Mouse (Mus musculus): ENCODE results near the gene Kif2c. TPM values are rescaled to one million over a fixed set of nuclear protein-coding genes. Genes with fewer than 3 reads are reported as not detected.

Gene Kif2c
- total RNA-seq, 2 experiments from 2014 or later = not detected

DNA sequence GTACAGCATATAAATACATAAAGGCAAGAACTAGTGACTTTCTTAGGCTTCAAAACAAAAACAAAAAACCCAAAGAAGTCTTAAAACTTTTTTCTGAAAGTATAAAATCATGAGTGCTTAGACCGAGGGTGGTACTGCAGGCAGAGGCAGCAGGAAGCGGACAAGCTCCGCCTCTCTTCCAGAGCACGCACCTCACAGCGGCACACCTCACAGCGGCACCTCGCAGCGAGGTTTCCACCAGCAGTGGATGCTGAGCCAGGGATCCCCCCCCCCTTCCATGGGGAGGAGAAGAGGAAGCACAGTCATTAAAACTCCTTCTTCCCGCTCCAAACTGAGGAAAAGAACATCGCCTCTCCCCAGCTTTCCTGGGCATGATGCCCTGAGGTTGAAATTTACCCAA lies 22.8 kb downstream of the Kif2c start:
- no peak for TF ChIP-seq CTCF (IDR thresholded peaks at IDR 0.05)
- no peak overlapping the region for H3K27ac ChIP-seq
- H3K4me3 ChIP-seq = no peak overlapping the region
- intact Hi-C loops (cut with DNase I) = no loop called here
- DNase-seq = no peak

DNA sequence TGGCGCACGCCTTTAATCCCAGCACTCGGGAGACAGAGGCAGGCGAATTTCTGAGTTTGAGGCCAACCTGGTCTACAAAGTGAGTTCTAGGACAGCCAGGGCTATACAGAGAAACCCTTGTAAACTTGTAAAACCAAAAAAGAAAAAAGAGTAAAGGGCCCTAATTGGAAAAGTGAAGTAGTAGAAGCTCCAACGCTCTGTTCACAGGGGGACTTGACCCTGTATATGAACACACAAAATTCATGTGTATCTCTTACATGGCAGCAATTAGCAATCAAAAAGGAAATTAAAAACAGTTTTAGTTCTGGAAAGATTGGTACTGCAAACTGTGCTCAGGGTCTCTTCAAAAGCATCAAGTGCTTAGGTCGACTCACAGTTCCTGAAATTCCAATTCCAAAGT lies 26.1 kb downstream of the Kif2c start:
- no peak for TF ChIP-seq CTCF (IDR thresholded peaks at IDR 0.05)
- H3K4me3 ChIP-seq = peak overlapping the region; percentile 99
- DNase-seq = no peak
- intact Hi-C loops (cut with DNase I) = no loop called here
- H3K27ac ChIP-seq = peak overlapping the region; percentile 96

GRCm38 (mm10) chr4:117155792-117156355 lies 26.6 kb downstream of the Kif2c start, which contains the start of gene Rps8:
Gene Rps8 (minus strand): TSS chr4:117156243.
- peak within 1 kb of the TSS; percentile 99 for H3K4me3 ChIP-seq
- DNase-seq = peak; percentile 92
- peak within 1 kb of the TSS; percentile 96 for H3K27ac ChIP-seq
- no peak for TF ChIP-seq CTCF (IDR thresholded peaks at IDR 0.05)
- intact Hi-C loops (cut with DNase I) = no loop called here

DNA sequence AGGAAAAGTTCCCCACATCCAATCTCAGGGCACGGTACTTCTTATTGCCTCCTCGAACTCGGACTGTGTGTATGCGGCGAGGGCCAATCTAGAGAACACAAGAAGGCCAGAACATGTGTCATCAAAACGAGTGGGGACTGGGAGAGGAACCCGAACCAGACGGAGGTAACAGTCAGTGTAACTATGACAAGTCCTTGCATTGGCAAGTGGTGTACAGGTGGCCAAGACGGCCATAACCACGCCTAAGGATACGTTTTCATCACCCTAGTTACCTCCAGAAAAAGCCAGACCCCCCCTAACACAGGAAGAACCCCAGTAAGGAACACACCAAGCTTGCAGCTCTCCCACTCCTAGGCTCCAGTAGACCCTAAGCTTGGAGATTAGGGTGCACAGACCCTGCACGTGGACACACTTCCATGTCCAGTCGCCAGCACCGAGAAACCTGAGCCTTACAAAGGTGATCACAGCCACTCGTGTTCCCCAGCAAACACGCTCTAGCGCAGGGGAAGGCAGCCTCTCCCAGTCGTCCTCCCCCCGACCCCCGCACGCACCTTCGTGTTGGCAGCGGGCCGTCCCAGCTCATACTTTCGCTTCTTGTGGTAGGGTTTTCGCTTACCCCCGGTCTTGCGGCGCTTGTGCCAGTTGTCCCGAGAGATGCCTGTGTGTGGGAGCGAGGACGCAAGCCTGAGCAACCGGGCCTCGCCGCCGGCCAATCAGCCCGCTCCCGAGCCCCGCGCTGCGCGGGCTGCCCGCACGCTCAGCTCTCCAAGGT lies 27.2 kb downstream of the Kif2c start:
- H3K27ac ChIP-seq = peak overlapping the region; percentile 96
- peak overlapping the region; percentile 99 for H3K4me3 ChIP-seq
- peak; percentile 61 for DNase-seq
- intact Hi-C loops (cut with DNase I) = no loop called here
- TF ChIP-seq CTCF (IDR thresholded peaks at IDR 0.05) = no peak

- H3K27ac ChIP-seq = no peak overlapping the region
- DNase-seq = no peak
- no peak overlapping the region for H3K4me3 ChIP-seq
- intact Hi-C loops (cut with DNase I) = no loop called here
- TF ChIP-seq CTCF (IDR thresholded peaks at IDR 0.05) = no peak
Observed at GRCm38 (mm10) chr4:117152714-117153113, 29.7 kb downstream of the Kif2c start.

DNA sequence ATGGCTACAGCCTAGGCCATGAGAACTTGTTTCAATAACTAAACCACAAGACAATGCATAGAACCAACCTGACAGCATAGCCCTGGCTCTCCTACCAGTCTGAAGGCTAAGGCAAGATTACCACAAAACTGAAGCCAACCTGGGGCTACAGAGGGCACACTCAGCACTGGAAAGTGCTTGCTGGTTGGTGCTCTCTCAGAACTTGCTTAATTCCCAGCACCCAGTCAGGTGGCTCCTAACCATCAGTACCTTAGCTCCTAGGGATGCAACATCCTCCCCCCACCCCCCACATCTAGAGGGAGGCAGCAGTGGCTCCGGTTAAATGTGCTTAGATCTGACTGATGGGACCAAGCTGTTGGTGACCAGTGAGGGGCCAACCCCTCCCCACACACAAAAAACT lies 31.0 kb downstream of the Kif2c start:
- no peak for TF ChIP-seq CTCF (IDR thresholded peaks at IDR 0.05)
- intact Hi-C loops (cut with DNase I) = no loop called here
- no peak overlapping the region for H3K4me3 ChIP-seq
- DNase-seq = no peak
- H3K27ac ChIP-seq = no peak overlapping the region

DNA sequence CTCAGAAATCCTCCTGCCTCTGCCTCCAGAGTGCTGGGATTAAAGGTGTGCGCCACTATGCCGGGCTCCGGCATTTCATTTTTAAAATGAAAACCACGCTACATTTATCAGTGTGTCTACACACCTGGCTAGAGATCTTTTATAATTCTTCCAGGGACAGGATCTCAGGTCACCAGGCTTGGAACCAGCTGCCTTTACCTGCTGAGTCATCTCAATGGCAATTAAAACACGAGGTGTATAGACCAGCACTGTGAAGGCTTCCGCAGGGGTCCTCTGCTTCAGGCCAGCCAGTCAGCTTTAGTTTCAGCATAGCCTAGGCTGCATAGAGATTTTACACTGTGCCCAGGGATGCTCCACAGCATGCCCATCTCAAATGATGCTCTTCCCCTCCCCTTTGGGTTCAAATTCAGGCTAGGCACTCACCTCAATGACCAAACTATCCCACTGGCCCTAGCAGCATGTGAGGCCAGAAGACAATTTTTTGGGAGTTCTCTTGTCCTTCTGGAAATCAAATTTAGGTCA lies 32.2 kb downstream of the Kif2c start:
- no peak for DNase-seq
- intact Hi-C loops (cut with DNase I) = no loop called here
- no peak for TF ChIP-seq CTCF (IDR thresholded peaks at IDR 0.05)

GRCm38 (mm10) chr4:117149291-117150211 lies 32.9 kb downstream of the Kif2c start:
- no peak for DNase-seq
- Histone ChIP-seq H3K4me3 (no peak overlapping the region), H3K27ac (no peak overlapping the region)
- intact Hi-C loops (cut with DNase I) = loop anchor here (5.0 to 10.0 kb wide), 2 partner anchors 68 to 435 kb away; no protein-coding TSS in a partner anchor
- no peak for TF ChIP-seq CTCF (IDR thresholded peaks at IDR 0.05)

More for the DNA sequence above, 32.2 kb downstream of the Kif2c start:
- H3K27ac ChIP-seq = no peak overlapping the region
- H3K4me3 ChIP-seq = no peak overlapping the region

DNA sequence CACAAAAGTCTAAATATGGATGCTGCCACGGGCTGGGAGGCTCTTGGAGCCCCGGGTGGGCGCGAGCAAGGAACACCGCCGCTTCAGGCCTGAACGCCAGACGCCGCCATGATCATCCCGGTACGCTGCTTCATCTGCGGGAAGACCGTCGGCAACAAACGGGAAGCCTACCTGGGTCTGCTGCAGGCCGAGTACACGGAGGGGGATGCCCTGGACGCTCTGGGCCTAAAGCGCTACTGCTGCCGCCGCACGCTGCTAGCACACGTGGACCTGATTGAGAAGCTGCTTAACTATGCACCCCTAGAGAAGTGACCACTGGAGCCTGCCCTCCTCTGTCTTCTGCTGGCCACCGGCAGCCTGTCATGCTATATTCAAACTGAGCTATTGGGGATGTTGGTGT lies 33.6 kb downstream of the Kif2c start:
- H3K4me3 ChIP-seq = no peak overlapping the region
- DNase-seq = no peak
- no peak overlapping the region for H3K27ac ChIP-seq
- intact Hi-C loops (cut with DNase I) = loop anchor here (5.0 to 10.0 kb wide), 2 partner anchors 68 to 434 kb away; no protein-coding TSS in a partner anchor
- TF ChIP-seq CTCF (IDR thresholded peaks at IDR 0.05) = no peak

DNA sequence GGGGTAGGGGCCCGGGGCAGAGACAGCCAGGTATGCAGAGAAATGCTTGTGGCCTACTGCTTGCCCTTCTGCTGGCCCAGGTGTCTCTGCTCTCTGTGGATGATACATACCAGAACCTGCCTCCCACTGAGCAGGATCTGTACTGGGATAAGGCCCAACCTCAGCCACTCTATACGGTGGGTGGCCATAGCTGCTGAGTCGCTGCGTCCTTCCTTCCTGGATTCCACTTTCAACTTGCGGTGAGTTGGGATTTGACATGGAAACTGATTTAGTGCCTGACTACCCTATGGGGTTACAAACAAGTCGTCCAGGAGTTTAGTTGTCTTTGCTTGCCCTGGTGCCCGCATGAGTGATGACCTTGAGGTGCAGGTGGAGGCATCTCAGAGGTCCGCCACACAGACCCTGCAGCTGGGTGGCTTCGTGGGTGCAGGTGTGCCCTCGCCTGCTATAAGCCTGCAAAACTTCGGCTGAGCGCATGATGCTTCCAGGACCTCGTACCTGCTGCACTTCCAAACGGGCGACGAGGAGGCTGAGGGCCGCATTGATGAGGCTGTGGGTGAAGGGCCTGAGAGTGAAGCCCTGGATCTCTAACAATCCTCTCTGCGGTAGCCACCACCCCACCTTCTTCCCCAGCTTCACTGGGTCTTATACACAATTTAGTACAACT lies 34.3 kb downstream of the Kif2c start:
- intact Hi-C loops (cut with DNase I) = loop anchor here (5.0 to 10.0 kb wide), 2 partner anchors 69 to 433 kb away; no protein-coding TSS in a partner anchor
- no peak for DNase-seq
- no peak for TF ChIP-seq CTCF (IDR thresholded peaks at IDR 0.05)
- Histone ChIP-seq H3K27ac (no peak overlapping the region), H3K4me3 (no peak overlapping the region)

- no peak; the same call in 1 of the 2 replicates for TF ChIP-seq CTCF (IDR thresholded peaks at IDR 0.05)
- intact Hi-C loops (cut with DNase I) = loop anchor here (5.0 to 10.0 kb wide), 2 partner anchors 71 to 431 kb away; no protein-coding TSS in a partner anchor
- H3K4me3 ChIP-seq = no peak overlapping the region
- peak; percentile 92 for DNase-seq
- no peak overlapping the region for H3K27ac ChIP-seq
Observed at GRCm38 (mm10) chr4:117146176-117146575, 36.3 kb downstream of the Kif2c start.

DNA sequence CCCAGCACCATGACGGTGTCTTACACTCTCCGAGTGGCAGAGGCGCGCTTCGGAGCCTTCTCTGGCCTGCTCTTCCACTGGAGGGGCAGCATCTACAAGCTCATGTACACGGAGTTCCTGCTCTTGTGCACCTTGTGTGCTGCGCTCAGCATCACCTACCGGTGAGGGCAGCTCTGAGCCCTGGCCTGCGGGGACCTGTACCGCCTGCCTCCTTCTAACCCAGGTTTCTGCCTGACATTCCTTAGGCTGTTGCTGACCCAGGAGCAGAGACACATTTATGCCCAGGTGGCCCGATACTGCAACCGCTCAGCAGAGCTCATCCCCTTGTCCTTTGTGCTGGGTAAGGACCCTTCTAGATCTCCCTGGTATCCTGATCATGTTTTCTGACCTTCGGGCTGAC lies 37.2 kb downstream of the Kif2c start:
- Histone ChIP-seq H3K27ac (no peak overlapping the region), H3K4me3 (no peak overlapping the region)
- TF ChIP-seq CTCF (IDR thresholded peaks at IDR 0.05) = no peak
- no peak for DNase-seq
- intact Hi-C loops (cut with DNase I) = loop anchor here (5.0 to 10.0 kb wide), 2 partner anchors 72 to 430 kb away; no protein-coding TSS in a partner anchor

Data from gastrocnemius, adult 2 months (tissue).